Mouse (Mus musculus): ENCODE data around the gene Me1. TPM values are rescaled to one million over a fixed set of nuclear protein-coding genes. Genes with fewer than 3 reads are reported as not detected.

The Me1 gene
- polyA plus RNA-seq, 1 experiment from 2014 or later = 51.1 TPM

GRCm38 (mm10) chr9:86682844-86683243 lies 12.9 kb downstream of the Me1 start:
- WGBS = 71% methylated on average over 6 of the region's 6 CpGs
- Histone ChIP-seq H3K4me2 (no peak overlapping the region), H3K4me3 (no peak overlapping the region), H3K4me1 (replicated peaks) (peaks cover 16% of the 10 kb centered on the region), H3K27me3 (replicated peaks) (no peaks in the 10 kb centered on the region), H3K36me3 (0 out of 2 replicates have a peak, but pooled peaks cover 3% of the 10 kb centered on the region), H3K9me3 (replicated peaks) (no peaks in the 10 kb centered on the region), H3K9ac (no peak overlapping the region), H3K27ac (ENCODE audit: poor library complexity, severe bottlenecking) (no peak overlapping the region)
- 0 out of 2 replicates have a peak, but pooled peaks have one; percentile 39 for ATAC-seq (ENCODE audit: insufficient number of reproducible peaks, low FRiP score)

GRCm38 (mm10) chr9:86682278-86682677 lies 13.5 kb downstream of the Me1 start:
- 91% methylated on average over 4 of the region's 4 CpGs for WGBS
- H3K9ac ChIP-seq = no peak overlapping the region
- H3K27me3 ChIP-seq (replicated peaks) = no peaks in the 10 kb centered on the region
- no peaks in the 10 kb centered on the region for H3K9me3 ChIP-seq (replicated peaks)
- peaks cover 16% of the 10 kb centered on the region for H3K4me1 ChIP-seq (replicated peaks)
- no peak overlapping the region for H3K27ac ChIP-seq (ENCODE audit: poor library complexity, severe bottlenecking)
- ATAC-seq (ENCODE audit: insufficient number of reproducible peaks, low FRiP score) = no peak
- H3K4me2 ChIP-seq = no peak overlapping the region
- H3K36me3 ChIP-seq = peaks cover 5% of the 10 kb centered on the region; the same call in 1 of the 2 replicates
- no peak overlapping the region for H3K4me3 ChIP-seq

- H3K36me3 ChIP-seq = peaks cover 13% of the 10 kb centered on the region
- no peak overlapping the region for H3K27ac ChIP-seq (ENCODE audit: poor library complexity, severe bottlenecking)
- no peak for ATAC-seq (ENCODE audit: insufficient number of reproducible peaks, low FRiP score)
- 79% methylated on average over 6 of the region's 6 CpGs for WGBS
- peaks cover 20% of the 10 kb centered on the region for H3K4me1 ChIP-seq (replicated peaks)
- H3K9ac ChIP-seq = no peak overlapping the region
- H3K4me2 ChIP-seq = no peak overlapping the region
- H3K27me3 ChIP-seq (replicated peaks) = no peaks in the 10 kb centered on the region
- H3K4me3 ChIP-seq = no peak overlapping the region
- no peaks in the 10 kb centered on the region for H3K9me3 ChIP-seq (replicated peaks)
Measured at GRCm38 (mm10) chr9:86680431-86680830, 15.3 kb downstream of the Me1 start.

- H3K9ac ChIP-seq = no peak overlapping the region
- no peaks in the 10 kb centered on the region for H3K27me3 ChIP-seq (replicated peaks)
- no peak overlapping the region for H3K4me3 ChIP-seq
- peaks cover 13% of the 10 kb centered on the region for H3K36me3 ChIP-seq
- 84% methylated on average over 11 of the region's 11 CpGs for WGBS
- no peaks in the 10 kb centered on the region for H3K9me3 ChIP-seq (replicated peaks)
- no peak for ATAC-seq (ENCODE audit: insufficient number of reproducible peaks, low FRiP score)
- H3K4me2 ChIP-seq = no peak overlapping the region
- no peak overlapping the region for H3K27ac ChIP-seq (ENCODE audit: poor library complexity, severe bottlenecking)
- peaks cover 17% of the 10 kb centered on the region for H3K4me1 ChIP-seq (replicated peaks)
Measured at GRCm38 (mm10) chr9:86679843-86680417, 15.8 kb downstream of the Me1 start.

GRCm38 (mm10) chr9:86676246-86676645 lies 19.5 kb downstream of the Me1 start:
- peaks cover 13% of the 10 kb centered on the region for H3K36me3 ChIP-seq
- ATAC-seq (ENCODE audit: insufficient number of reproducible peaks, low FRiP score) = no peak
- no peak overlapping the region for H3K4me3 ChIP-seq
- WGBS = 80% methylated on average over 3 of the region's 3 CpGs
- peaks cover 14% of the 10 kb centered on the region; the same call in 1 of the 2 replicates for H3K4me1 ChIP-seq (replicated peaks)
- H3K4me2 ChIP-seq = no peak overlapping the region
- no peak overlapping the region for H3K27ac ChIP-seq (ENCODE audit: poor library complexity, severe bottlenecking)
- no peaks in the 10 kb centered on the region for H3K9me3 ChIP-seq (replicated peaks)
- no peak overlapping the region for H3K9ac ChIP-seq
- H3K27me3 ChIP-seq (replicated peaks) = no peaks in the 10 kb centered on the region

- no peak overlapping the region for H3K4me3 ChIP-seq
- ATAC-seq (ENCODE audit: insufficient number of reproducible peaks, low FRiP score) = no peak
Measured at GRCm38 (mm10) chr9:86675426-86675825, 20.3 kb downstream of the Me1 start.

DNA sequence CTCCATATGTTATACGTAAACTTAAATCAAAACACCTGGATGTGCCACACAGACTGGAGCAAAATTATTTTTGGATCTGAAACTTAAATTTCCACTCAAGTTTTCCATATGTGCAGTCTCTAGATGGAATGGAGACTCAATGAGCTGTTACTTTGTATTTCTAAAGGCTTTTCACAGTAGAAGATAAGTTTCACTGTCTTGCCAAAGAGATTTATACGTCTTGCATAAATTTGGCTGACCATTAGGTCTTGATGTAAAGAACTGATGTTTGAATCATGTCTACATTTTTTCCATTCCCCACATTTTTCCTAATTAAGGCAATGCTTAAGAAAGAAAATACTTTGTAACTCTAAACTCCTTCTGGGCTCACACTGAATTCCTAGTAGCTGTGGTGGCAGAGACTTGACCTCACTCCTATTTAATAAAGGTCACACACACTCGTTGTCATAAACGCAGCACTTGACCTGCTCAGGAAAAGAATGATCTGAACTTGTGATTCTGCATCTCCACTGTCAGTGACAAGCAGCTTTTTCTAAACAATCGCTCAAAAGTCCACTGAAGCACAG lies 22.8 kb downstream of the Me1 start:
- WGBS = 59% methylated on average over 5 of the region's 5 CpGs

More at GRCm38 (mm10) chr9:86675426-86675825, 20.3 kb downstream of the Me1 start:
- Histone ChIP-seq H3K27me3 (replicated peaks) (no peaks in the 10 kb centered on the region), H3K4me2 (no peak overlapping the region), H3K27ac (ENCODE audit: poor library complexity, severe bottlenecking) (no peak overlapping the region), H3K9ac (no peak overlapping the region), H3K36me3 (peaks cover 13% of the 10 kb centered on the region), H3K4me1 (replicated peaks) (peaks cover 12% of the 10 kb centered on the region; the same call in 1 of the 2 replicates), H3K9me3 (replicated peaks) (no peaks in the 10 kb centered on the region)
- 90% methylated on average over 2 of the region's 2 CpGs for WGBS

DNA sequence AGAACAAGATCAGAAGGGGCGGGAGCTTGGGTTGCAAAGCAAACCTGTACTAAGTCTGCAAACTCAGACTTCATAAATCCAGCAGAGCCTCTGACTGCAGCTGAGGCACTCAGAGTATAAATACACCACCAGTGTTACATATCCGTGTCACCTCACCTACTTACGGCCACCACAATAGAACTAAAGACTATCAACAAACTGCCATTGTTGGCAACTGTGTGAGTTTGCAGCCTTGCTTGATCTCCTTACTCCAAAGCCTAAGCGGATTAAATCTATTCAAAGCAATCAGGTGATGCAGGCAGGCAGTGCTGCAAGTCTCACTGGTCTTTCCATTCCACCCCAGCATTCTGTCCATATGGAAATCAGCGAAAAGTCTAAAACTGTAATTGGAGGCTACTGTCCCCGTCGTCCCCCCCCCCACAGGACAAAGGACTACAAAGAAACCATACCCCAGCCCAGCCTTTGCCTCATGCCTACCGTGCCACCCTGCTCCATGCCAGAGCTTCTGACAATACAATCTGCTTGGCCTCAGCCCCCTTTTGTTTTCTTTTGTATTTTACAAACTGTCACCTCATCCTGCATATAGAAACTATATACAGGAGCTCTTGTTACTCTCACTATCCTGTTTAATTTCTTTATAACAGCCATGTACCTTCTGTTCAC lies 27.0 kb downstream of the Me1 start:
- no peak overlapping the region for H3K9ac ChIP-seq
- ATAC-seq (ENCODE audit: insufficient number of reproducible peaks, low FRiP score) = peak; percentile 33
- H3K4me3 ChIP-seq = no peak overlapping the region
- no peak overlapping the region for H3K4me2 ChIP-seq
- peak overlapping the region; percentile 53 for H3K27ac ChIP-seq (ENCODE audit: poor library complexity, severe bottlenecking)
- no peaks in the 10 kb centered on the region for H3K9me3 ChIP-seq (replicated peaks)
- H3K36me3 ChIP-seq = no peaks in the 10 kb centered on the region
- H3K4me1 ChIP-seq (replicated peaks) = peaks cover 13% of the 10 kb centered on the region; the same call in 1 of the 2 replicates
- H3K27me3 ChIP-seq (replicated peaks) = no peaks in the 10 kb centered on the region
- WGBS = 53% methylated on average over 8 of the region's 8 CpGs

More for the DNA sequence above, 22.8 kb downstream of the Me1 start:
- Histone ChIP-seq H3K4me2 (no peak overlapping the region), H3K4me3 (no peak overlapping the region), H3K27me3 (replicated peaks) (no peaks in the 10 kb centered on the region), H3K36me3 (peaks cover 12% of the 10 kb centered on the region), H3K9me3 (replicated peaks) (no peaks in the 10 kb centered on the region), H3K9ac (no peak overlapping the region), H3K4me1 (replicated peaks) (peaks cover 17% of the 10 kb centered on the region; the same call in 1 of the 2 replicates), H3K27ac (ENCODE audit: poor library complexity, severe bottlenecking) (no peak overlapping the region)
- ATAC-seq (ENCODE audit: insufficient number of reproducible peaks, low FRiP score) = no peak

GRCm38 (mm10) chr9:86667138-86667750 lies 28.5 kb downstream of the Me1 start:
- 75% methylated on average over 7 of the region's 7 CpGs for WGBS
- no peaks in the 10 kb centered on the region for H3K36me3 ChIP-seq
- H3K9ac ChIP-seq = no peak overlapping the region
- no peak overlapping the region for H3K4me2 ChIP-seq
- no peaks in the 10 kb centered on the region for H3K27me3 ChIP-seq (replicated peaks)
- peaks cover 7% of the 10 kb centered on the region; the same call in 1 of the 2 replicates for H3K4me1 ChIP-seq (replicated peaks)
- H3K27ac ChIP-seq (ENCODE audit: poor library complexity, severe bottlenecking) = no peak overlapping the region
- ATAC-seq (ENCODE audit: insufficient number of reproducible peaks, low FRiP score) = no peak
- no peaks in the 10 kb centered on the region for H3K9me3 ChIP-seq (replicated peaks)
- no peak overlapping the region for H3K4me3 ChIP-seq

GRCm38 (mm10) chr9:86661679-86662078 lies 34.1 kb downstream of the Me1 start:
- Histone ChIP-seq H3K9ac (no peak overlapping the region), H3K4me2 (no peak overlapping the region), H3K9me3 (replicated peaks) (no peaks in the 10 kb centered on the region), H3K27me3 (replicated peaks) (no peaks in the 10 kb centered on the region), H3K27ac (ENCODE audit: poor library complexity, severe bottlenecking) (no peak overlapping the region), H3K36me3 (no peaks in the 10 kb centered on the region), H3K4me3 (no peak overlapping the region), H3K4me1 (replicated peaks) (no peaks in the 10 kb centered on the region)
- no peak for ATAC-seq (ENCODE audit: insufficient number of reproducible peaks, low FRiP score)
- 94% methylated on average over 6 of the region's 6 CpGs for WGBS

- no peaks in the 10 kb centered on the region for H3K27me3 ChIP-seq (replicated peaks)
- H3K4me2 ChIP-seq = no peak overlapping the region
- H3K36me3 ChIP-seq = no peaks in the 10 kb centered on the region
- WGBS = 85% methylated on average over 3 of the region's 3 CpGs
- H3K27ac ChIP-seq (ENCODE audit: poor library complexity, severe bottlenecking) = no peak overlapping the region
- H3K4me1 ChIP-seq (replicated peaks) = no peaks in the 10 kb centered on the region
- H3K4me3 ChIP-seq = no peak overlapping the region
- no peaks in the 10 kb centered on the region for H3K9me3 ChIP-seq (replicated peaks)
- no peak for ATAC-seq (ENCODE audit: insufficient number of reproducible peaks, low FRiP score)
- no peak overlapping the region for H3K9ac ChIP-seq
Measured at GRCm38 (mm10) chr9:86661266-86661665, 34.5 kb downstream of the Me1 start.
